Mouse (Mus musculus) left cerebral cortex, postnatal 14 days (tissue): ENCODE measurements around the gene Gm21060. TPM values are rescaled to one million over a fixed set of nuclear protein-coding genes. Genes with fewer than 3 reads are reported as not detected.
A peak's percentile ranks its signal among the peaks of the same experiment; 100 is the strongest.
"Not testable (repeated sequence)": the region's sequence is repeated elsewhere in the genome, so short reads cannot be mapped to it uniquely, and the experiment has no call there.

Experiments used
- DNase-seq, 2 experiments: peaks; one replicate each; pipeline ENCODE4 v3.0.0; 2021 to 2022; ENCODE audit warnings: low spot score in 2 of 2, mixed read lengths in 1 of 2
- intact Hi-C: fragments of 180-260 bp; cut with DNase I; formaldehyde crosslinking; loops from one replicate; pipeline ENCODE4 v1.15.1; 2025
- long read RNA-seq, 2 experiments: library from polyadenylated mRNA; stranded (forward); transcript quantifications; one replicate each; pipeline ENCODE4 v2.0.0; 2021
- total RNA-seq, 2 experiments: library from RNA; stranded (reverse); gene quantifications; 2 replicates each; pipeline ENCODE4 v1.2.3; 2021

Gene Gm21060
- total RNA-seq, result not detected
- long read RNA-seq, experiment 1, result 0 reads
- long read RNA-seq, experiment 2, result 0 reads

- no peak for DNase-seq
- intact Hi-C loops, result no loop called here
Observed at GRCm38 (mm10) chr19:61296969-61297368, at the start of gene Gm21060. TSS of gene Gm21060 (minus strand) at chr19:61297069.

DNA sequence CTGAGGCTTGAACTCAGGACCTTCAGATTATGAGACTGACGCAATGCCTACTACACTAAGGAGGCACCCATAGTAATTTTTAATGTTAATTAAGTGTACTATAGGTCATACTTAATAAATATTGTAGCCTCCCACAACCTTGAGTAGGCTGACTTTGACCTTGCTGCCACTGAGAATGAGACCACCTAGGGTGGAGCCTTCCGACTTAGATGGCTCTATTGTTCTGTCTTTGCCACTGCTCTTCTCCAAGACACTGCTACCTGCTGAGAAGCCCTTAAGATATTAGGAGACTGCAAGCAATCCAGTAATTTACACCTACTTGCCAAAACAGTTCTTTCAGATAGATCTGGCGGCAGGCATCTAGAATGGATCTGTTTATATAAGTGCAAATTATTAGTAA, 24.0 kb upstream of the Gm21060 start:
- intact Hi-C loops, DNase-seq: not testable (repeated sequence)

DNA sequence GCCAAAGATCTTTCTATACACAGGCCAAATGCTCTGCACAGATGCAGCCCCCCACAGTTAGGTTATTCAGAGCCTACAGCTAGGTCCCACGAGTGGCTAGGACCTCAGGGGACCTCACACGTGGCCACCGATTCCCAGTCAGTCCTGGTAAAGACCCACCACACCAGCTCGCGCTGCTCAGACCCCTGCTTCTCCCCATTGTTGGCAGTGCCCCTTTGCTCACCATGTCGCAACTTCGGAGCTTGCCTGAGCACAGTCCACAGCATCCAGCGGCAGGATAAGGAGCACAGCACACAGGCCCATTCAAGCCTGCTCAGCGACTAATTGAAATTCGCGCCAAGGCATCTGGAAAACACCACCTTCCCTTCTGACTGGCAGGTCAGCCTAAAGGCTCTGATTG, 16.3 kb upstream of the Gm21060 start:
- intact Hi-C loops, DNase-seq: not testable (repeated sequence)

GRCm38 (mm10) chr19:61312400-61312799, 15.5 kb upstream of the Gm21060 start:
- intact Hi-C loops, DNase-seq: not testable (repeated sequence)

- DNase-seq, intact Hi-C loops: not testable (repeated sequence)
Observed at GRCm38 (mm10) chr19:61308083-61308482, 11.2 kb upstream of the Gm21060 start.

- intact Hi-C loops, DNase-seq: not testable (repeated sequence)
Observed at GRCm38 (mm10) chr19:61285033-61285432, 11.8 kb downstream of the Gm21060 start.

DNA sequence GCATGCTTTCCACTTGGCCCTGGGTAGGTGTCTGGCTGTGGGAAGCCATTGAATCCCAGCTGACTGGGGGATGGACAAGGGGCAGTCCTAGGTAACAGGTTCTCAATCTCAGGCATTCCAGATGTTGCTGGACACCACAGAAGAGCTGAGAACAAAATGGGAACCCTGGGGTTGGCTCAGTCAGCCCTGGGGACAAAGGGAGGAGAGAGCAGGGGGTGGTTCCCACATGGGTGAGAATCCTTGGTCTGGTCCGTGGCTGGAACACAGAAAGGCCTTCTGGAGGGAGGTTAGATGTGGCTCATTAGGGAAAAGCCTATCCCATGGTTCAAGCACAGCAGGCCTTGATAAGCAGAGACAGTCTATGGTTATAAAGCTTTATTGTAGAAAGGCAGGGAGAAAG, 13.3 kb downstream of the Gm21060 start:
- no peak for DNase-seq
- intact Hi-C loops, result no loop called here

- intact Hi-C loops, result no loop called here
- DNase-seq, result no peak
Observed at GRCm38 (mm10) chr19:61275446-61275845, 21.4 kb downstream of the Gm21060 start.

DNA sequence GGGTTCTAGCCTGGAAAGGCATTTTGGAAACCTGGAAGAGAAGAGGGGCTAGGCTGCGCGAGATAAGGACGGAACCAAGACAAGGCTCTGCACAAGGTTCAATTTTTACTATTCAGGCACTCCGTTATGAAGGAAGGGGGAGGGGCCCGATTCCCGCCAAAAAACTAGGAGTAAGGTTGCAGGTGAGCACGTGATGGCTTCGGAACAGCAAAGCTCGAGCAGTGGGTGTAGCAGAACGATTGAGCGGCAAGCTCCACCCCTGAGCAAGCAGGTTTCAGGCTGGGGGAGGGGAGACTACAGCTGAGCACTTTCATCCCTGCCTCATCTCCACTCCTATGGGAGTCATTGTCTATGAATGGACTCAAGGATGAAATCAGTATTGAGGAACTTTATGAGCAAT, 27.7 kb downstream of the Gm21060 start:
- DNase-seq, intact Hi-C loops: not testable (repeated sequence)

DNA sequence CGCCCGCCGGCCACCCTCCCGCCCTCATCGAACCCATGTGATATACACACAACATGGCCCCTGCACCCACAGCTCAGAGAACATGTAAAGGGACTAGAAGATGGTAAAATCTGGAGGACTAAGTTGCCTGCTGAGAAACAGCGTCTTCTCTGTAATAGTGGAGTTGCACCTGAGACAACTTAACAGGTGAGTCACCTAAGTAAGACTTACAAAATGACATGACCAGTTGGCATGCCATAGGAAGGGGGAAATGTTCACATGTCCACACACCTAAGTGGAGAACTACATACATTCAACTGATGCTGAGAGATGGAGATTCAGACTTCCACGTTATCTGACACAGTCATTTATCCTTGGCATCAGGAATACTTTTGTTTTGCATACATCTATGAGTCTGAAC, 29.7 kb downstream of the Gm21060 start:
- intact Hi-C loops, result loop anchor here (2.0 kb wide), 1 partner anchor 68 kb away; no protein-coding TSS in a partner anchor
- no peak for DNase-seq

- peak in 1 of 2 experiments; percentile 16 for DNase-seq
- intact Hi-C loops, result loop anchor here (2.0 kb wide), 1 partner anchor 68 kb away; no protein-coding TSS in a partner anchor
Observed at GRCm38 (mm10) chr19:61266651-61267050, 30.2 kb downstream of the Gm21060 start.

DNA sequence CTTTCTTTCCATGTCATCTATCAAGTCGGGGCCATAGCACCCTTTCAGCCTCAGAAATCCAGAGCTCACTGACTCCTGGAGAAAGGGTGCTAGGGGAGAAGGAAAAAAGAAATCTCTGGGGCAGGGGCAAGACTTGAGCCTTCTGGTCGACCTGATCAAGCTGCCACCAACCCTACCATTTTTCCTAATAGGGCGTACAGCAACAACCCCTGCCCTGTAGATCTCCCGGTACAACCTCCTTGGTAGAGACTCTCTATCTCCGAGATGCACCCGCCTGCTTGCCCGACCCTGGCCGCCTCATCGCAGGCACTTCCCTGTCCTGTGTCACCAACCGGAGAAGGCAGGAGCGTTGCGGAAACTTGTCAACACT, 30.6 kb downstream of the Gm21060 start:
- intact Hi-C loops, result loop anchor here (2.0 kb wide), 1 partner anchor 67 kb away; no protein-coding TSS in a partner anchor
- peak; percentile 13 to 18 for DNase-seq

DNA sequence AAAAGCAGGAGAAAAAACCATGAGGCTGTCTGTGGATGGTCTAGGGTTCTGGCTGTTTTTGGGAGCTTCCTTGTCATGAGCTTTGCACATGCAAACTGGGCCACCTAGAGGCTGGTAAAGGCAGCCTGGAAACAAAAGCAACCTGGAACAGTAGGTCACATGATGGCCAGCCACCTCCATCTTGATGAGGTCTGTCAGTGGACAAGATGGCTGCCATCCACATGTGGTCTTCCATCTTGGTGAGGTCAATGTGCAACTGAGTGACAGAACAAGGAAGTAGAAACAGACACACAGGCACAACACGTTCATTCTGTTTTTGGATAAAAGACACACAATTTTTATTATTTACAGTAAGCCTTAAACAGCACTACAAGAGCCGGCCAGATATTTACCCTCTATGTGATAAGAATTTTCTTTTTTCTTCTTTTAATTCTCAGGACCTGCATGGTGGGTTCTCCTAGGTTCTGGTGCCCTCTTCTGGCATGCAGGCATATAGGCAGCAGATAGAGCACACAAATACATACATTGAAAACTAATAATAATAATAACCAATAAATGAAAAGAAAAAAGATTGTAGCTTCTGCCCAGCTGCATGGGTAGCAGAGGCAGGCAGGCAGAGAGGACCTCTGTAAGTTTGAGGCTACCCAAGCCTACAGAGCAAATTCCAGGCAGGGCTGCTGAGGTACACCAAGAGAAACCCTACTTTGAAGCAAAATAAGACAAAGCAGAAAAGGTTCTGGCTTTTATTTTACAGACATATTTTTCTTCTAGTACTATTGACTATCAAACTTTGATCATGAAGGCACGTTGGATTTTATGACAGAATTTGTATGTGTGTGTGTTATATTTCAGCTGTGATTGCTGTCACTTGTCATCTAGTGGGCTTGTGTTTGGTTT, 31.3 kb downstream of the Gm21060 start:
- intact Hi-C loops, result loop anchor here (2.0 kb wide), 1 partner anchor 67 kb away; no protein-coding TSS in a partner anchor

GRCm38 (mm10) chr19:61264933-61265332, 31.9 kb downstream of the Gm21060 start:
- intact Hi-C loops, result no loop called here
- no peak for DNase-seq

More for the DNA sequence above, 31.3 kb downstream of the Gm21060 start:
- DNase-seq, result peak; percentile 77 to 82

DNA sequence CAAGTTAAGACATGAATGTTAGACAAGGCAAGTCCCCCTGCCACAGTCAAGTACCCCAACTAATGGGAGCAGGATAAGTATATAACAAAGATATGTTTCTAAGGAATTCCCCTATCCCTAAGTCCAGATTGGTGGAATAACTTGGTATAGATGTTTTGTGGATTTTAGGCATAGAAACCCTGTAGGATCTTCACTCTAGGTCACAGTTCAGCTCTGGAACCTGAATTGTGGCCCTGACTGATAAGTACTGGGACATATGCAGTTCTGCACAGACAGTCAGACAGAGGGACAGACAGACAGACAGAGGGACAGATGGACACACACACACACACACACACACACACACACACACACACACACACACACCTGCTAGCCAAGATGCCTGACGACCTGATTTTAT, 32.6 kb downstream of the Gm21060 start:
- DNase-seq, result no peak

DNA sequence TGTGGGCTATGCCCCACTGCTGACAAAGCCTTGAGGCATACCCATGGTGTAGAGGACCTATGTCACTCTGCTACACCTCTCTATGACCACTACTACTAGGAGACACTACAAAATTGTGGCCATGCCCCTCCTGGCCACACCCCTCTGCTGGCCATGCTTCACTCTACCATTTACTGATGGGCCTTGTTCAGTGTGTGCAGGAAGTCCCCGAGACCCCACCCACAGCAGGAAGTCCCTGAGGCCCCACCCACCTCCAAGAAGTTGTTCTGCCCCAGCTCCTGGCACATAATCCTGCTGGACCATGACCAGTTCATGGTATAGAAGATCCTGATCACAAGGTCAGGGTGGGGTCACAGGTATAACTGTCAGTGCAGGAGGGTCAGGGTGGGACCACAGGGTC, 35.6 kb downstream of the Gm21060 start:
- no peak for DNase-seq
- intact Hi-C loops, result no loop called here

More for the DNA sequence above, 32.6 kb downstream of the Gm21060 start:
- intact Hi-C loops, result no loop called here

DNA sequence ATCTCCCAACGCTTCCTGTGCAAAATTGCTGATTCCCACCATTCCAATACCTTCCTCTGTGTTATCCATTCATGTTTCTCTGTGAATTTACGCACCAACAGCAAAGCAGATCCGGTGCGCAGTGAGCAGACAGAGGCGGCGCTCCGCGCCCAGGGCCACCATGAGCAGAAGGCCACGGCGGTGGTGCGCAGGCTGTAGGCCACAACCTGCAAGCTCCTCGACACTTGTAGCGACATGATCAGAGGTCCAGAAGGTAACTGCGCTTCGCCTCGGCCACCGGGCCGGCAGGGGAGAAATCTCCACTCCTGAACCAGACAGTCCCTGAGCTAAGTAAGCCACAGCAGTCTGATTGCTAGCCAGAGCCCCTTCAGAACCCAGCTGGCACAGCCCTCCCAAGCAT, 39.1 kb downstream of the Gm21060 start:
- no peak for DNase-seq

DNA sequence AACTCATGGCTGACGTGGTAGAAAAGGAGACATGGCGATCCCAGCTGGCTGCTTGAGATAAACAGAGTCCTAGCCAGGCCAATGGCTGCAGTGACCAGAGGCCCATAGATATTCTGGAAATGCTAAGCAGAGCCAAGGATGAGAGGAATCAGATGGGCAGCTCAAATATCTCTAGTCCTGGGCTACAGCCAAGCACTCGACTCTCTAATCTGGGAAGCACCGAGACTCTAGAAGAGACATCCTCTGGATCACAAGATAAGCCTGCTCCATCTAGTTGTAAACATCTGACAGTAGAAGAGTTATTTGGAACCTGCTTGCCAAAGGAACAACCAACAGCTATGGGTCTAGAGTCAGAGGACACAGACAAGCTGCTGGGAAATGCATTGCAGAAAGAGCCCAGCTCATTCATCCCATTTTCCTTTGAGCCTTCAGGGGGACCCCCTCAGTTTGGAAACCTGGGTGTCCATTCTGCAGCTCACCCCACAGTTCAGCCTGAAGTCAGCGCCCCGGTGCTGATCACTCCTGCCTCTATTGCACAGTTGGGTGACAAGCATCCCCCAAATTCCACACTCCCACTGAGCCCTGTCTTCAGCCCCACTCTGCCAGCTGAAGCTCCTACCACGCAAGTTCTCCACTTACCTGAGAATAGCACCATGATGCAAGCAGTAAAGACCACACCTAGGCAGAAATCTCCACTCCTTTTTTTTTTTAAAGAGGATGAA, 40.5 kb downstream of the Gm21060 start:
- DNase-seq, result no peak
- intact Hi-C loops, result no loop called here

More for the DNA sequence above, 39.1 kb downstream of the Gm21060 start:
- intact Hi-C loops, result no loop called here

DNA sequence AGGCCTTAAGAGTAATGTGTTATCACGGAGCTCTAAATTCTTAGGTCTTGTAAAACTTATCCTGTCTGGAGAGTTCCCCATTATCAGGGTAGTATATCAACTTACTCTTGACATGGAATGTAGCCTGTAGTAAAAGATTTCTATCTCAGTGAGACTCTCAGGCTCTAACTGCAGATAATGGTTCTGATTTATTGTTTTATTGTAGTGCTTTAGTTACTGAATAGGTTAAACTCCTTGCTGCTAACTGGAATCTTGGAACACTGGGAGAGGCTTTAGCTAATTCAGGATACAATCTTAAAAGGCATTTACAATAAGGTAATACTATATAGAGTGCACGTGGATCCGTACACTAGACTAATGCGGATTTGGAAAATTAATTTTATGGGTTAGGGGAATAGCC, 49.5 kb downstream of the Gm21060 start:
- intact Hi-C loops, DNase-seq: not testable (repeated sequence)
